Mouse (Mus musculus): ENCODE data around the gene Prss36.

- no peak for TF ChIP-seq POLR2A (IDR thresholded peaks at IDR 0.05; ENCODE audit: borderline replicate concordance, extremely low read depth, low read depth, low read length)
- TF ChIP-seq CTCF (IDR thresholded peaks at IDR 0.05; ENCODE audit: insufficient read depth, low read length), result no peak
Observed at GRCm38 (mm10) chr7:127926066-127926465, 20.5 kb downstream of the Prss36 start.
